Mouse (Mus musculus) midbrain, embryonic 14.5 days (tissue): ENCODE data around the gene 9130409I23Rik. TPM values are rescaled to one million over a fixed set of nuclear protein-coding genes. Genes with fewer than 3 reads are reported as not detected.

Source experiments
- ATAC-seq: fragments of 200-750 bp; cut with Nextera tagmentation; 2 replicates; pipeline ENCODE4 v1.8.0; 2017; ENCODE audit warnings: moderate number of reproducible peaks, moderate library complexity; ENCODE audit not compliant: low FRiP score, low TSS enrichment
- DNase-seq: peaks from one replicate; pipeline ENCODE4 v3.0.0-alpha.2; 2015
- H3K27ac ChIP-seq: fragments of 300-500 bp; sonication (generic); replicated peaks from 2 replicates; pipeline ENCODE4 v1.5.1; 2014; ENCODE audit warnings: mild to moderate bottlenecking, low read depth, low read length, moderate library complexity
- H3K27me3 ChIP-seq: fragments of 300-500 bp; sonication (generic); 2 replicates; pipeline ENCODE4 v1.6.1; 2014; ENCODE audit warnings: low read length, control low read depth, mixed read lengths; ENCODE audit not compliant: control insufficient read depth, insufficient read depth
- H3K36me3 ChIP-seq: fragments of 300-500 bp; sonication (generic); 2 replicates; pipeline ENCODE4 v1.6.1; 2014; ENCODE audit warnings: low read length, control low read depth; ENCODE audit not compliant: control insufficient read depth, insufficient read depth
- H3K4me1 ChIP-seq: fragments of 300-500 bp; sonication (generic); 2 replicates; pipeline ENCODE4 v1.6.1; 2014; ENCODE audit warnings: mild to moderate bottlenecking, antibody characterized with exemption, low read length, control low read depth; ENCODE audit not compliant: control insufficient read depth, insufficient read depth
- H3K4me2 ChIP-seq: fragments of 300-500 bp; sonication (generic); 2 replicates; pipeline ENCODE4 v1.6.1; 2014; ENCODE audit warnings: mild to moderate bottlenecking, low read length, moderate library complexity
- H3K4me3 ChIP-seq: fragments of 300-500 bp; sonication (generic); replicated peaks from 2 replicates; pipeline ENCODE4 v1.5.1; 2014; ENCODE audit warnings: low read depth, low read length
- H3K9ac ChIP-seq: fragments of 300-500 bp; sonication (generic); replicated peaks from 2 replicates; pipeline ENCODE4 v1.6.1; 2014; ENCODE audit warnings: mild to moderate bottlenecking, low read length, moderate library complexity
- H3K9me3 ChIP-seq: fragments of 300-500 bp; sonication (generic); 2 replicates; pipeline ENCODE4 v1.6.1; 2016; ENCODE audit warnings: low read length, control low read depth, mixed read lengths; ENCODE audit not compliant: control insufficient read depth
- WGBS: fragments of 180-500 bp; shearing (Covaris S2); extraction: QIAGEN DNeasy Blood & Tissue Kit; methylation state at CpG from one replicate; pipeline ENCODE4 v1.1.7; 2014; 5-methylcytosine and 5-hydroxymethylcytosine counted together
- polyA plus RNA-seq: library from polyadenylated mRNA; unstranded; fragments of >200 nt; fragmentation: Nextera tagmentation; extraction: Ambion mirVana; gene quantifications from 2 replicates; pipeline ENCODE4 v1.2.1, GENCODE M21; 2014

Gene 9130409I23Rik
- polyA plus RNA-seq, 1 experiment from 2014 or later = not detected

- 62% methylated on average over 5 of the region's 5 CpGs for WGBS
- Histone ChIP-seq H3K4me1 (0 out of 2 replicates have a peak, but pooled peaks cover 8% of the 10 kb centered on the region), H3K36me3 (no peaks in the 10 kb centered on the region), H3K27me3 (no peaks in the 10 kb centered on the region), H3K27ac (no peak overlapping the region), H3K4me2 (no peak overlapping the region), H3K9ac (no peak overlapping the region), H3K9me3 (no peaks in the 10 kb centered on the region), H3K4me3 (no peak overlapping the region)
- DNase-seq = no peak
- no peak for ATAC-seq
Observed at GRCm38 (mm10) chr1:181011601-181012000, 39.4 kb upstream of the 9130409I23Rik start.

DNA sequence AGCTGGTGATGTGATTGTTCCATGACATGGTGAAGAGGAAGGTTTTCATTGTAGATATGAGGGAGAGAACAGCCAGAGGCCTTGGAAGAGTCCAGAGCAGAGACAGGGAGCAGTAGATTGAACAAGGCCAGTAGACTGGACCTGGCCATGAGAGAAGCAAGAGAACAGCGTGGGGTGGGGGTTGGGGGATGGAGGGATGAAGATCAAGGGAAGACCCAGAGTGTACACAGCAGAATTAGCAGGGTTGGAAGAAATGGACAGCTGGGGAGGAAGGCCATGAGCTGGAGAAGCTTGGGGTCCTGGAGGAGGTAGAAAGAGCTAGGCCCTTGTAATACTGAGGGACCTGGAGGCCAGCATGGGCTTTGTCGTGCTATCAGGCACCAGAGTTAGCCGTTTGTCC, 38.6 kb upstream of the 9130409I23Rik start:
- DNase-seq = no peak
- 84% methylated on average over 3 of the region's 3 CpGs for WGBS
- Histone ChIP-seq H3K9me3 (no peaks in the 10 kb centered on the region), H3K4me1 (0 out of 2 replicates have a peak, but pooled peaks cover 9% of the 10 kb centered on the region), H3K27ac (no peak overlapping the region), H3K9ac (no peak overlapping the region), H3K27me3 (no peaks in the 10 kb centered on the region), H3K36me3 (no peaks in the 10 kb centered on the region), H3K4me2 (no peak overlapping the region), H3K4me3 (no peak overlapping the region)
- no peak for ATAC-seq

GRCm38 (mm10) chr1:181013446-181013845, 37.6 kb upstream of the 9130409I23Rik start:
- 77% methylated on average over 6 of the region's 6 CpGs for WGBS
- Histone ChIP-seq H3K36me3 (no peaks in the 10 kb centered on the region), H3K27ac (no peak overlapping the region), H3K27me3 (no peaks in the 10 kb centered on the region), H3K4me1 (0 out of 2 replicates have a peak, but pooled peaks cover 9% of the 10 kb centered on the region), H3K9me3 (no peaks in the 10 kb centered on the region), H3K4me3 (no peak overlapping the region), H3K9ac (no peak overlapping the region), H3K4me2 (no peak overlapping the region)
- no peak for ATAC-seq
- no peak for DNase-seq

GRCm38 (mm10) chr1:181014731-181015500, 36.1 kb upstream of the 9130409I23Rik start:
- DNase-seq (no peak), ATAC-seq (no peak)
- 77% methylated on average over 6 of the region's 6 CpGs for WGBS

DNA sequence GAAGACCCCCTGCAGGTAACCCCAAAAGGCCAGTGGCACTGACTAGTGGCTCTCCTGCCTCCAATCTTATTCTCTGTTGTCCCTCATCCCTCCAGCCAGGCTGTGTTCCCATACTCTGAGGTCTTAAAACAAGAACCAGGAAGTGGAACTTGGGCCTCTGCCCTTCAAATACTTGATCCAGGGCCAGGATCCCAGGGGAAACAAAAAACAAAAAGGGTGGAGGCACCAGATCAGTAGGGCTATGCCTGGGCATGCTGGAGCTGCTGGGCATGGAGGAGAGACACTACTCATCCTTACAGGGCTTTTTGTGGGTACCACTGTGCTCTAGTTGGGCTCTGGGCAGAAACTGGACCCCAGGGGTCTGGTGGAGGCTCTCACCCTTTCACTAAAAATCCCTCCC, 35.5 kb upstream of the 9130409I23Rik start:
- no peak overlapping the region for H3K27ac ChIP-seq
- no peak overlapping the region for H3K4me2 ChIP-seq
- no peak overlapping the region for H3K9ac ChIP-seq
- no peak for DNase-seq
- H3K4me1 ChIP-seq = 0 out of 2 replicates have a peak, but pooled peaks cover 9% of the 10 kb centered on the region
- no peaks in the 10 kb centered on the region for H3K36me3 ChIP-seq
- H3K27me3 ChIP-seq = no peaks in the 10 kb centered on the region
- ATAC-seq = no peak
- H3K4me3 ChIP-seq = no peak overlapping the region
- H3K9me3 ChIP-seq = no peaks in the 10 kb centered on the region

More at GRCm38 (mm10) chr1:181014731-181015500, 36.1 kb upstream of the 9130409I23Rik start:
- no peak overlapping the region for H3K27ac ChIP-seq
- no peak overlapping the region for H3K9ac ChIP-seq
- H3K4me3 ChIP-seq = no peak overlapping the region
- H3K27me3 ChIP-seq = no peaks in the 10 kb centered on the region
- no peaks in the 10 kb centered on the region for H3K36me3 ChIP-seq
- no peaks in the 10 kb centered on the region for H3K9me3 ChIP-seq
- H3K4me1 ChIP-seq = 0 out of 2 replicates have a peak, but pooled peaks cover 9% of the 10 kb centered on the region
- no peak overlapping the region for H3K4me2 ChIP-seq

DNA sequence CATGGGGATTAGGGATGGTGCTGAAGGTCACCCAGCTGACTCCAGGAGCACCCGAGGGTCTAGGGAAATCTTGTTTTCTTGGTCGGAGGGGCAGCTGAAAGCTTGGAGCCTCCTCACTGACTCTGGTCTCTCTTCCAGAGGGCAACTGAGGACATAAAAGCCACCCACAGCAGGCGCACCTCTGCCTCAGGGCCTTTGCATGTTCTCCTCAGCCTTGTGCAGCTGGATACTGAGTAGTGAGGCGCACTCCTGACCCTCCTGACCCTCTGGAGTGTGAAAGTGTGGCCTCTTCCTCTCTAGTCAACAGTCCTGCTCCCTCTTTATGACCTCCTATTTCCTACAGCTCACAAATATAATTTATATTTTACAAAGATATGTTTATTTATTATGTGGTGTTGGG, 35.0 kb upstream of the 9130409I23Rik start:
- 76% methylated on average over 4 of the region's 4 CpGs for WGBS

GRCm38 (mm10) chr1:181016532-181017131, 34.4 kb upstream of the 9130409I23Rik start:
- no peak overlapping the region for H3K27ac ChIP-seq
- H3K9ac ChIP-seq = peak overlapping the region; percentile 40
- no peaks in the 10 kb centered on the region for H3K9me3 ChIP-seq
- H3K4me2 ChIP-seq = peak overlapping the region; percentile 98
- H3K4me1 ChIP-seq = 0 out of 2 replicates have a peak, but pooled peaks cover 9% of the 10 kb centered on the region
- DNase-seq (peak; percentile 75), ATAC-seq (peak; percentile 72)
- WGBS = 3% methylated on average over 21 of the region's 21 CpGs
- H3K36me3 ChIP-seq = no peaks in the 10 kb centered on the region
- H3K27me3 ChIP-seq = no peaks in the 10 kb centered on the region
- H3K4me3 ChIP-seq = peak overlapping the region; percentile 45

More for the DNA sequence above, 35.0 kb upstream of the 9130409I23Rik start:
- ATAC-seq = 0 out of 2 replicates have a peak, but pooled peaks have one; percentile 27
- DNase-seq = no peak
- Histone ChIP-seq H3K27ac (no peak overlapping the region), H3K4me3 (no peak overlapping the region), H3K27me3 (no peaks in the 10 kb centered on the region), H3K4me2 (peak overlapping the region; percentile 98), H3K9me3 (no peaks in the 10 kb centered on the region), H3K9ac (no peak overlapping the region; the same call in 1 of the 2 replicates), H3K4me1 (0 out of 2 replicates have a peak, but pooled peaks cover 9% of the 10 kb centered on the region), H3K36me3 (no peaks in the 10 kb centered on the region)

- H3K4me3 ChIP-seq = peak overlapping the region; percentile 45
- H3K4me1 ChIP-seq = 0 out of 2 replicates have a peak, but pooled peaks cover 9% of the 10 kb centered on the region
- peak overlapping the region; percentile 98 for H3K4me2 ChIP-seq
- H3K27ac ChIP-seq = no peak overlapping the region
- under 1% methylated on average over 22 of the region's 22 CpGs for WGBS
- peak overlapping the region; percentile 40 for H3K9ac ChIP-seq
- DNase-seq (peak; percentile 80), ATAC-seq (peak; percentile 86)
- no peaks in the 10 kb centered on the region for H3K27me3 ChIP-seq
- no peaks in the 10 kb centered on the region for H3K36me3 ChIP-seq
- H3K9me3 ChIP-seq = no peaks in the 10 kb centered on the region
Observed at GRCm38 (mm10) chr1:181017212-181017711, 33.8 kb upstream of the 9130409I23Rik start.
